Mouse (Mus musculus): ENCODE data around the gene Srrd.

- TF ChIP-seq GATA1 (IDR thresholded peaks at IDR 0.05; ENCODE audit: borderline replicate concordance, low read length) (no peak), FLI1 (IDR thresholded peaks at IDR 0.05; ENCODE audit: low read length) (no peak)
Measured at GRCm38 (mm10) chr5:112364184-112364797, 21.5 kb upstream of the Srrd start.

All from megakaryocyte, embryonic 14.5 days (primary cell).